Mouse (Mus musculus) intestine, embryonic 16.5 days (tissue): ENCODE measurements around the gene E130114P18Rik. TPM values are rescaled to one million over a fixed set of nuclear protein-coding genes. Genes with fewer than 3 reads are reported as not detected.
A peak's percentile ranks its signal among the peaks of the same experiment; 100 is the strongest.

Source experiments
- ATAC-seq: fragments of 200-750 bp; cut with Nextera tagmentation; 2 replicates; pipeline ENCODE4 v1.8.0; 2017; ENCODE audit warnings: moderate TSS enrichment, moderate library complexity
- H3K27ac ChIP-seq: fragments of 300-500 bp; sonication (generic); 2 replicates; pipeline ENCODE4 v1.5.1; 2014; ENCODE audit warnings: mild to moderate bottlenecking, low read length
- H3K27me3 ChIP-seq: fragments of 300-500 bp; sonication (generic); replicated peaks from 2 replicates; pipeline ENCODE4 v1.6.1; 2014; ENCODE audit warnings: low read length, control low read depth, mixed read lengths; ENCODE audit not compliant: control insufficient read depth, insufficient read depth
- H3K36me3 ChIP-seq: fragments of 300-500 bp; sonication (generic); 2 replicates; pipeline ENCODE4 v1.6.1; 2014; ENCODE audit warnings: low read length, control low read depth; ENCODE audit not compliant: control insufficient read depth, insufficient read depth
- H3K4me1 ChIP-seq: fragments of 300-500 bp; sonication (generic); 2 replicates; pipeline ENCODE4 v1.6.1; 2014; ENCODE audit warnings: low read length, control low read depth, mixed read lengths; ENCODE audit not compliant: control insufficient read depth, insufficient read depth
- H3K4me2 ChIP-seq: fragments of 300-500 bp; sonication (generic); 2 replicates; pipeline ENCODE4 v1.6.1; 2014; ENCODE audit warnings: low read depth, low read length, control low read depth
- H3K4me3 ChIP-seq: fragments of 300-500 bp; sonication (generic); 2 replicates; pipeline ENCODE4 v1.5.1; 2014; ENCODE audit warnings: mild to moderate bottlenecking, low read length
- H3K9ac ChIP-seq: fragments of 300-500 bp; sonication (generic); 2 replicates; pipeline ENCODE4 v1.6.1; 2014; ENCODE audit warnings: low read depth, low read length
- H3K9me3 ChIP-seq: fragments of 300-500 bp; sonication (generic); 2 replicates; pipeline ENCODE4 v1.6.1; 2016; ENCODE audit warnings: low read length, control low read depth; ENCODE audit not compliant: control insufficient read depth
- WGBS: fragments of 180-500 bp; shearing (Covaris S2); extraction: QIAGEN DNeasy Blood & Tissue Kit; methylation state at CpG from one replicate; pipeline ENCODE4 v1.1.7; 2014; 5-methylcytosine and 5-hydroxymethylcytosine counted together
- polyA plus RNA-seq: library from polyadenylated mRNA; unstranded; fragments of >200 nt; fragmentation: Nextera tagmentation; extraction: Ambion mirVana; gene quantifications from 2 replicates; pipeline ENCODE4 v1.2.1, GENCODE M21; 2015

The E130114P18Rik gene
- 2.5 and 2.6 TPM in 2 replicates for polyA plus RNA-seq

- H3K9ac ChIP-seq = peak within 1 kb of the TSS; percentile 98
These were observed at the start of gene E130114P18Rik for GRCm38 (mm10) chr4:97777706-97778176. Gene E130114P18Rik, minus strand, starts transcription at chr4:97778078.

GRCm38 (mm10) chr4:97827115-97827514, 49.2 kb upstream of the E130114P18Rik start:
- ATAC-seq = no peak
- Histone ChIP-seq H3K9me3 (no peaks in the 10 kb centered on the region), H3K9ac (no peak overlapping the region), H3K4me3 (no peak overlapping the region), H3K27ac (no peak overlapping the region), H3K36me3 (no peaks in the 10 kb centered on the region; the same call in 1 of the 2 replicates), H3K4me1 (no peaks in the 10 kb centered on the region), H3K27me3 (no peaks in the 10 kb centered on the region), H3K4me2 (no peak overlapping the region)
- 68% methylated on average over 6 of the region's 6 CpGs for WGBS

More at GRCm38 (mm10) chr4:97777706-97778176, at the start of gene E130114P18Rik:
- Histone ChIP-seq H3K27me3 (no peaks in the 10 kb centered on the region), H3K9me3 (no peaks in the 10 kb centered on the region), H3K4me2 (peak within 1 kb of the TSS; percentile 88), H3K36me3 (no peaks in the 10 kb centered on the region), H3K27ac (peak within 1 kb of the TSS; percentile 95), H3K4me1 (peaks cover 19% of the 10 kb centered on the region), H3K4me3 (peak within 1 kb of the TSS; percentile 87)
- ATAC-seq = peak; percentile 83
- WGBS = under 1% methylated on average over 37 of the region's 37 CpGs

GRCm38 (mm10) chr4:97825841-97826240, 48.0 kb upstream of the E130114P18Rik start:
- Histone ChIP-seq H3K4me1 (no peaks in the 10 kb centered on the region), H3K27me3 (no peaks in the 10 kb centered on the region), H3K4me2 (no peak overlapping the region), H3K4me3 (no peak overlapping the region), H3K36me3 (no peaks in the 10 kb centered on the region), H3K9ac (no peak overlapping the region), H3K27ac (no peak overlapping the region), H3K9me3 (no peaks in the 10 kb centered on the region)
- ATAC-seq = no peak
- 76% methylated on average over 4 of the region's 4 CpGs for WGBS

DNA sequence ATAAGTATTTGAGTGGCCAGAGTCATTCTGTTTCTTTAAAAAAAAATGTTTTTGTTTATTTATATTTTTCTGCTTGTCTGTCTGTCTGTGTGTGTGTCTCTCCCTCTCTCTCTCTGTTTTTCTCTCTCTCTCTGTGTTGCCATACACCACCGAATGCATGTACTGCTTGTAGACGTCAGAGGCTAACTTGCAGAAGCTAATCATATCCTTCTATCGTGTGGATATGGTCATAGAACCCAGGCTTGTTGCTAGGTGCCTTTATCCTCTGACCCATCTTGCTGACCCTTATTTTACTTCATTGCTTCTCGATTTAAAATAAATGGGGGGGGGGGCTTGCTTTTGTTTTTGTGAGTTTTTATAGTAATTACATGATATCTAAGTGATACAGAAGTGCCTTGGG, 47.6 kb upstream of the E130114P18Rik start:
- Histone ChIP-seq H3K27ac (no peak overlapping the region), H3K4me2 (no peak overlapping the region), H3K4me1 (no peaks in the 10 kb centered on the region), H3K9ac (no peak overlapping the region), H3K27me3 (no peaks in the 10 kb centered on the region), H3K36me3 (no peaks in the 10 kb centered on the region), H3K9me3 (no peaks in the 10 kb centered on the region), H3K4me3 (no peak overlapping the region)
- 69% methylated on average over 4 of the region's 4 CpGs for WGBS
- ATAC-seq = no peak

DNA sequence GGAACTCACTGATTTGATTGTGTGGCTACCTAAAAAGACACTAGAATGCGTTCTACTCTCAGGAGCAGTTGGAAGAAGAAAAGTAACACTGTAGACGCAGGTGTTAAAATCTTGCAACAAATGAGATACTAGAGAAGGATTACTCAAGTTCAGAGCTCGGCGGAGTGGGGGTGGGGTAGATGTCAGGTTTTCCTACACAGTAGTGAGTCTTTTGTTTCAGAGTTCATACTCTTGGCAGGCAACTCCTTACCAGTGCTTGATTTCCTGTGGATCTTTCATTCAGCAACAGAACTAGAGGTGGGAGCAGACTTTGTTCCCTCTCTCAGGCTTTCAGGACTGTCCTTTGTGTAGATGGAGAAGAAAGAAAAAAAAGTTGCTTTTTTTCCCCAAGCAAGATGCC, 46.6 kb upstream of the E130114P18Rik start:
- no peaks in the 10 kb centered on the region for H3K27me3 ChIP-seq
- no peaks in the 10 kb centered on the region for H3K4me1 ChIP-seq
- H3K27ac ChIP-seq = no peak overlapping the region
- H3K9me3 ChIP-seq = no peaks in the 10 kb centered on the region
- H3K4me3 ChIP-seq = no peak overlapping the region
- ATAC-seq = no peak
- H3K4me2 ChIP-seq = no peak overlapping the region
- 76% methylated on average over 4 of the region's 4 CpGs for WGBS
- no peaks in the 10 kb centered on the region for H3K36me3 ChIP-seq
- no peak overlapping the region for H3K9ac ChIP-seq

DNA sequence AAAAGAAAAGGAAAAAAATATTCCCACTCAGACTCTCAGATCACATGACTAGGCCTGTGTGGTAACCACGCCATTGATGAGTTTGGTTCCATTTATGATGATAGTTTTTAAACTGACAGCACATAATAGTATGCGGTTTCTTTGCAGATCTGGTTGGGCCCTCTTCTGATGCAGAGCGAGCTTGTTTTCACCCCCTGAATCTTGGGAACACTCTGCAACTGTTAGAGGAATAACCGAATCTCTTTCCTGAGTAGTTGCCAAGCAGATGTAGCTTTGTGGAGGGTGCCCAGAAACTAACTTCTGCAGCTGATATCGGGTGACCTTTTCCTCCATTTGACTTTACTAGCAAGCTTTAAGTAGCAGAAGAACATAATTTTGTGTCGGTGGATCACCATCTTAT, 45.6 kb upstream of the E130114P18Rik start:
- Histone ChIP-seq H3K36me3 (no peaks in the 10 kb centered on the region), H3K4me3 (no peak overlapping the region), H3K4me1 (no peaks in the 10 kb centered on the region), H3K27ac (no peak overlapping the region), H3K9ac (no peak overlapping the region), H3K9me3 (no peaks in the 10 kb centered on the region), H3K4me2 (no peak overlapping the region), H3K27me3 (no peaks in the 10 kb centered on the region)
- no peak for ATAC-seq
- 89% methylated on average over 6 of the region's 6 CpGs for WGBS

DNA sequence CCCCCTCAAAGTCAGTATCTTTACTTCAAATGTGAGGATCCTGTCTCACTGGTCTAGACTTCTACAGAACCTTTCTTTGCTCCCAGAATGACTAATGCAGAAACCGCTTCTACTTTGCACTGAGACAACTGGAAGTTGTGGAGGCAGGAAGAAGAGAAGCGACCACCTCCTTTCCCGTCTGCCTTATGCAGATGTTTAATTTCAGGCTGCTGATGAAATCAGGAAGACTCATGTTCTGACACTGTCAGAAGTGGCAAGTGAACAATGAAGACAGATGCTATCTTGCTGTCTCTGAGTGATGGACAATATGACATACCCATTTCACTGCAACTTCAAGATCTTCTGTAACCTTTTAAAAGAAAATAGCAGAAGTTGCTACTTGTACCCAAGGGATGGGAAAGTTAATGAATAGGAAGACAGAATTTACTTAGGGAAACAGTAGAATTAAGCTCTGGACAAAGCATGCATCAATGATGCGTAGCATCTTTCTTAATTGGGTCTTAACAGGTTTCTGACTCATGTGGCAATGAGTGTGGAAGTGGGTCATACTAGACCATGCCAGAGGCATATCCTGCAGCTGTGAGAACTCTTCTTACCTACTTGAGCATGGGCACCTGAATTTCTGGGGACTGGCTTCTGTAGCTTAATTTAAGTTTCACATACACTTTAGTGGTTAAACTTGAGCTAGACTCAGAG, 43.8 kb upstream of the E130114P18Rik start:
- no peak for ATAC-seq
- 85% methylated on average over 4 of the region's 4 CpGs for WGBS
- no peak overlapping the region for H3K4me3 ChIP-seq
- no peak overlapping the region for H3K27ac ChIP-seq
- no peaks in the 10 kb centered on the region for H3K27me3 ChIP-seq
- no peak overlapping the region for H3K4me2 ChIP-seq
- H3K36me3 ChIP-seq = no peaks in the 10 kb centered on the region
- no peaks in the 10 kb centered on the region for H3K9me3 ChIP-seq
- H3K4me1 ChIP-seq = no peaks in the 10 kb centered on the region
- H3K9ac ChIP-seq = no peak overlapping the region

DNA sequence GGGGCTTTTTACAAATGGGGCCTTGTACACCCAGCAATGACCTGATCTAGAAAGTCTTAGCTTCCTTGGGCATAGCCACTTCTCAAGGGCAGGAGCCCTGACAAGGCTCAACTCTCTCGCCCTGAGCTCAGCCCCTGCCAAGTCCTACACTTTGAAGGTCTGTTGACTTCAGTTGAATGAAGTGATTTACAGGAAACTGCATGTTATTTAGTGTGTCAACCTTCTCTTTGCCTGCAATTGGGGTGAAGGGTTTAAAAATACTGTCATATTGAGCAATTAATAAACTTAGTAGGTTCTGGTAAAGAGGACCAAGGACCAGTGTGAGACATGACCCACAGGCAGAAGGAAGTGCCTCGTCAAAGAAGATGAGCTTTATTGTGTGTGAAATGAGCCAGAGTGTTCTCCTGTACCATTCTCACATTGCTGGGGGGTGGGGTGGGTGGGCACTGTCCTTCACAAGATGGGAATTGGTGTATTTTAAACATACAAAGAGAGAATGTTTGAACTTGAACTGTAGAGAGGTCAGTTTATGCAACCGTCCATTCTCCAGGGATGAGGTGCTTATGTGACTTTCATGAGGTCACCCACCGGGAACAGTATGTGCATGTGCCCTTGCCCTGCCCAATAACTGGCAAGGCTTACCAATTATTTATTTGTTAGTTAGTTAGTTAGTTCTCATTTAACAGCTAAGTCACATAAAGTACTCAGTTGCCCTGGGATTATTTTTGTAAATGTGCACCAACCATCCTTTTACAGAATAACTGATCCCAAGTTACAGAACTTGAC, 42.8 kb upstream of the E130114P18Rik start:
- Histone ChIP-seq H3K27ac (no peak overlapping the region), H3K9me3 (no peaks in the 10 kb centered on the region), H3K4me2 (no peak overlapping the region), H3K4me3 (no peak overlapping the region), H3K27me3 (no peaks in the 10 kb centered on the region), H3K4me1 (no peaks in the 10 kb centered on the region), H3K9ac (no peak overlapping the region), H3K36me3 (no peaks in the 10 kb centered on the region)
- 68% methylated on average over 4 of the region's 4 CpGs for WGBS
- ATAC-seq = no peak

DNA sequence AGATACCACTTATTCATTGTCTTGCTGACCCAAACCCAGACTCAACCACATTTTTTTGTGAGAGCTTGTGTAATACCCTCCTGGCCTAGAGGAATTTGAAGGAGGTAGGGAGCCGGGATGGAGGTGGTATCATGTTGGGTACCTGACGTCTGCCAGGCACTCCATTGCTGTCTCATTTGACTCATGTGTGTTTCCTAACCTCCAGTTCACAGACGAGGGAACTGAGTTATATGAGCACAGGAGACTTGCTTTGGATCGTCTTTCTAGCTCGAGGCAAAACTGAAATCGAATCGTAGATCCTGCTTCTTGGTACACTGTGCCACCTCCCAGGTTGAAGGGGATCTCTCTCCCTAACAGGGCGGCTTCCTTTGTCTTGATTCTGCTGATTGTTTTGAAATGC, 41.2 kb upstream of the E130114P18Rik start:
- no peaks in the 10 kb centered on the region for H3K4me1 ChIP-seq
- no peaks in the 10 kb centered on the region for H3K9me3 ChIP-seq
- ATAC-seq = no peak
- H3K27ac ChIP-seq = no peak overlapping the region
- H3K36me3 ChIP-seq = no peaks in the 10 kb centered on the region
- no peak overlapping the region for H3K4me2 ChIP-seq
- H3K9ac ChIP-seq = no peak overlapping the region
- no peak overlapping the region for H3K4me3 ChIP-seq
- no peaks in the 10 kb centered on the region for H3K27me3 ChIP-seq
- 75% methylated on average over 8 of the region's 8 CpGs for WGBS
